Mouse (Mus musculus) layer of hippocampus, postnatal 10 days (tissue): ENCODE results near the gene Eef1akmt1. TPM values are rescaled to one million over a fixed set of nuclear protein-coding genes. Genes with fewer than 3 reads are reported as not detected.

ENCODE experiments used
- DNase-seq, 2 experiments: peaks; one replicate each; pipeline ENCODE4 v3.0.0; 2021; ENCODE audit warnings: low spot score in 2 of 2
- long read RNA-seq: library from polyadenylated mRNA; stranded (forward); transcript quantifications from one replicate; pipeline ENCODE4 v2.0.0, GENCODE M21; 2023
- total RNA-seq, 2 experiments: library from RNA; stranded (reverse); gene quantifications; 2 replicates each; pipeline ENCODE4 v1.2.3; 2021

Gene Eef1akmt1
- 10 to 100 TPM; 27.7 to 35.0 TPM for total RNA-seq
- long read RNA-seq, transcript Eef1akmt1-201 (5 exons, 880 nt), result major isoform, 37 of 49 reads
- long read RNA-seq, partial matches to known transcripts, result 5 of 49 reads
- long read RNA-seq, other reads (novel, unspliced or antisense), result 7 of 49 reads

GRCm38 (mm10) chr14:57571155-57572133 lies at the start of gene Eef1akmt1:
Gene Eef1akmt1, minus strand, starts transcription at chr14:57571612.
- DNase-seq, result peak; percentile 96 to 98

- DNase-seq, result no peak
Observed at GRCm38 (mm10) chr14:57620598-57621236, 49.3 kb upstream of the Eef1akmt1 start.

GRCm38 (mm10) chr14:57619487-57619886 lies 48.1 kb upstream of the Eef1akmt1 start:
- DNase-seq, result peak; percentile 26 to 36

GRCm38 (mm10) chr14:57617675-57618074 lies 46.3 kb upstream of the Eef1akmt1 start:
- DNase-seq, result no peak

GRCm38 (mm10) chr14:57616339-57616965 lies 45.0 kb upstream of the Eef1akmt1 start:
- no peak for DNase-seq

- DNase-seq, result no peak
Observed at GRCm38 (mm10) chr14:57615828-57616227, 44.4 kb upstream of the Eef1akmt1 start.

GRCm38 (mm10) chr14:57611034-57611433 lies 39.6 kb upstream of the Eef1akmt1 start:
- DNase-seq, result no peak

- no peak for DNase-seq
Observed at GRCm38 (mm10) chr14:57609816-57610329, 38.5 kb upstream of the Eef1akmt1 start.

GRCm38 (mm10) chr14:57607500-57607899 lies 36.1 kb upstream of the Eef1akmt1 start:
- DNase-seq, result peak; percentile 85

- no peak for DNase-seq
Observed at GRCm38 (mm10) chr14:57606663-57607365, 35.4 kb upstream of the Eef1akmt1 start.

GRCm38 (mm10) chr14:57593279-57593678 lies 21.9 kb upstream of the Eef1akmt1 start:
- DNase-seq, result no peak

- no peak for DNase-seq
Observed at GRCm38 (mm10) chr14:57591830-57592229, 20.4 kb upstream of the Eef1akmt1 start.

GRCm38 (mm10) chr14:57576364-57577060 lies 5.1 kb upstream of the Eef1akmt1 start:
- DNase-seq, result no peak

GRCm38 (mm10) chr14:57574792-57575587 lies 3.6 kb upstream of the Eef1akmt1 start:
- DNase-seq, result no peak

- no peak for DNase-seq
Observed at GRCm38 (mm10) chr14:57565626-57566025, 5.8 kb downstream of the Eef1akmt1 start.

- no peak for DNase-seq
Observed at GRCm38 (mm10) chr14:57556922-57557321, 14.5 kb downstream of the Eef1akmt1 start.

GRCm38 (mm10) chr14:57555471-57556070 lies 15.8 kb downstream of the Eef1akmt1 start:
- no peak for DNase-seq

- no peak for DNase-seq
Observed at GRCm38 (mm10) chr14:57554434-57554833, 17.0 kb downstream of the Eef1akmt1 start.

GRCm38 (mm10) chr14:57552945-57553344 lies 18.5 kb downstream of the Eef1akmt1 start:
- no peak for DNase-seq
